Mouse (Mus musculus): ENCODE measurements at regions not wholly inside any gene's neighbourhood (a gene's known extent, or its start where the extent isn't known, plus 50 kb on each side); places are given as distances from the start of the nearest gene placed in this dataset.

DNA sequence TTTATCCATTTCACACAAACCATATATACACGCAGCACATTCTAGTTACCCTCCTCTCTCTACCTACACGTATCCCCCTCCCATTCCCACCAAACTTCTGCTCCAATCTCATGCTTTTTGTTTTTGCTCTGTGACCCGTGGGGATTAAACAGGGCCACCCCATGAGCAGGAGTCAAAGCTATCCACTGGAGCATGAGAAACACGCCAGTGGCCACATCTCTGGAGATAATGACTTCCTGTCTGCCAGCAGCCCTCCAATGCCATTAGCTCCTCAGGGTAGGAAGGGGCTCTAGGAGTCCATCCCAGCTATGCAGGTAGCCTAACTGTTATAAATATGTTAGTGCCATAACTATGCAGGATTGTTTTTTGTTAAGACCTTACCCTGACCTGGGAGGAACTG, 141.9 kb upstream of the Grb10 start:
- DNase-seq (ENCODE audit: low read depth, low spot score): no peak
- in situ Hi-C loops (cut with MboI; ENCODE audit: low pct_unique_long_range_greater_than_20kb): no loop called here
- TF ChIP-seq CTCF (IDR thresholded peaks at IDR 0.05): no peak
- CTCF ChIA-PET: no interaction called here
- no peak for ATAC-seq
- POLR2A ChIA-PET: no interaction called here
- H3K27me3 ChIP-seq: no peaks in the 10 kb centered on the region

DNA sequence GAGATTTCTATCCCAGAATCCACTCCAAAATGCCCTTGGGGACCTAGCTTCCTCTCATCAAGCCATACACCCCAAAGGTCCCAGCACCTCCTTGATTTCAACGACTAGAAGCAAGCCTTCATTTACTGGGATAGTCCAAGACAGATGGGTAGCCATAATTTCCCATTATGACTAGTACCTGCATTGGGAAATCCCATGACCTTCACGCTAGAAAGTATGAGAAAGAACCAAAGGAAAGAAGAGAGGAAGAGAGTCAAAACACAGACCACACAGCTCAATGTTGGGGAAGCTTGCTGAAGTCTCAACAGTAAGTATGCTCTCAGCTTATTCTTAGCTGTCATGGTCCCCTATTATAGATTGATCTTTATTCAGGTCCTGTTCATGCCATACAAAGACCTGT, 133.9 kb upstream of the Grb10 start:
- ATAC-seq (no peak), DNase-seq (ENCODE audit: low read depth, low spot score) (no peak)
- no peaks in the 10 kb centered on the region for H3K27me3 ChIP-seq
- TF ChIP-seq CTCF (IDR thresholded peaks at IDR 0.05): no peak
- ChIA-PET POLR2A (no interaction called here), CTCF (no interaction called here)
- in situ Hi-C loops (cut with MboI; ENCODE audit: low pct_unique_long_range_greater_than_20kb): no loop called here

DNA sequence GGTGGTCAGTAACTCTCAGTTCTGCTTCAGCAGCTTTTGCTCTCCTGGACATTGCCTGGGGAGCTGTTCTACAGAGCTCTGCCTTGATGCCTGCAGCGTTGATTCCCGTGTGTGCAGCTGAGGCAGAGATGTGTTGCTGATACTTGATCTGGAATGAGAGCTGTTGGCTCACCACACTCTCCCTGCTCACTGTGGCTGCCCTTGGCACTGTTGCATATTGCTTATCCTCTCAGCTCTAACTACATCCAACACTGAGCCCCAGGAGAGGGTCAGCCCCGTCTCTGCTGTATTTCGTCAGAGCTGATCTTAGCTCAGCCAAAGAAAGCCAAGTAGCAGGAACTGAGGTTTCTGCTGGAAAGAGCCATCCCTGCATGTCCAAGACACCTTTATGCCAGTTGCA, 132.8 kb upstream of the Grb10 start:
- CTCF ChIA-PET: interaction anchor here (1.2 to 1.4 kb wide), 2 partner anchors 12 to 52 kb away, joined by 3 to 4 read pairs; no protein-coding TSS in a partner anchor
- POLR2A ChIA-PET: no interaction called here
- ATAC-seq (peak; percentile 87), DNase-seq (ENCODE audit: low read depth, low spot score) (no peak)
- TF ChIP-seq CTCF (IDR thresholded peaks at IDR 0.05): no peak
- H3K27me3 ChIP-seq: no peaks in the 10 kb centered on the region
- in situ Hi-C loops (cut with MboI; ENCODE audit: low pct_unique_long_range_greater_than_20kb): no loop called here

DNA sequence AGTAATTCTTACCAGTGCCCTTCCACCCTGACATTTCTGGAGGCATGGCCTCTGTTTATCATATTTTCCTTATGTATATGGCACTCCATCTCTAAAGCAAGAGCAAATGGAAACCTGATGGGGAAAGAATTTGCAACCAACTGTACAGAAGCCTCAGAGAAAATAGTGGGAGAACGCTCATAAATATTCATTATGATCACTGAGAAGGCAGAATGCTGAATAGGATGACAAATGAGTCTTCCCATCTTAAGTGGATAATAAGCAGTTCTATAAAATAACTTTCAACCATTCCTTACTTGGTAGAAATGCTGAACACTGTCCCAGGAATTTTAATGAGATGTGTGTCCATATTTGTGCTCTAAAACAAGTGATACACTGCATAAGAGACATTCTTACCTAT, 129.9 kb upstream of the Grb10 start:
- in situ Hi-C loops (cut with MboI; ENCODE audit: low pct_unique_long_range_greater_than_20kb): loop anchor here (10.0 kb wide), 1 partner anchor 54 kb away; no protein-coding TSS in a partner anchor
- CTCF ChIA-PET: no interaction called here
- TF ChIP-seq CTCF (IDR thresholded peaks at IDR 0.05): no peak
- no peak for DNase-seq (ENCODE audit: low read depth, low spot score)
- POLR2A ChIA-PET: no interaction called here
- H3K27me3 ChIP-seq: no peaks in the 10 kb centered on the region
- no peak for ATAC-seq

All from Patski (cell line).